25 mouse cellular contexts compared by ENCODE assay signal in genomic region chr7:89088141-89088540, GRCm38 (mm10).
DNase-seq lines count a peak whose midpoint lies in the region; ATAC-seq lines count a peak whose summit lies in the region.
"Had no signal": no experiment of that assay in that cellular context is flagged by ENCODE, and none has a peak within 500 bp of the region (broad histone marks: within the 10 kb centered on the region; RNA-seq: fewer than 3 reads in every experiment).

No protein-coding gene starts in this region.

- no peak overlapping the region for H3K27ac ChIP-seq in kidney, embryonic 14.5 days (ENCODE audit: low read depth, low read length)
- H3K27ac ChIP-seq in midbrain, embryonic 13.5 days, result no peak overlapping the region
- H3K27ac ChIP-seq: embryonic facial prominence, embryonic 10.5 days; embryonic facial prominence, embryonic 12.5 days; forebrain, embryonic 10.5 days; forebrain, embryonic 12.5 days had no signal

- no peaks in the 10 kb centered on the region for H3K4me1 ChIP-seq in kidney, embryonic 14.5 days (ENCODE audit: control insufficient read depth, insufficient read depth, low read length)
- H3K4me1 ChIP-seq in midbrain, embryonic 13.5 days (replicated peaks), result no peaks in the 10 kb centered on the region
- H3K4me1 ChIP-seq: embryonic facial prominence, embryonic 10.5 days; embryonic facial prominence, embryonic 12.5 days; forebrain, embryonic 12.5 days had no signal

- peak; percentile 8 for DNase-seq in kidney, postnatal 10 days
- peak; percentile 24 for DNase-seq in retina, embryonic 14.5 days (ENCODE audit: low spot score)
- DNase-seq in retina, postnatal 7 days (ENCODE audit: low read depth, low spot score), result peak; percentile 70
- no peak for DNase-seq in MN1 (ENCODE audit: low spot score)
- no peak for DNase-seq in heart, postnatal 10 days
- DNase-seq: adrenal gland, adult 8-10 months; adrenal gland, postnatal 14 days; adrenal gland, postnatal 36 days; cerebellum, adult 11-12 months; cerebellum, adult 2 months; cerebellum, adult 9-10 months; cerebellum, postnatal 10 days; cerebellum, postnatal 25 days had no signal

- H3K4me2 ChIP-seq in kidney, embryonic 14.5 days (replicated peaks; ENCODE audit: low read depth, low read length), result no peak overlapping the region
- no peak overlapping the region for H3K4me2 ChIP-seq in midbrain, embryonic 13.5 days (replicated peaks)
- H3K4me2 ChIP-seq: embryonic facial prominence, embryonic 12.5 days; forebrain, embryonic 12.5 days had no signal

- H3K36me3 ChIP-seq in kidney, embryonic 14.5 days (ENCODE audit: control insufficient read depth, insufficient read depth, low read length), result no peaks in the 10 kb centered on the region
- no peaks in the 10 kb centered on the region for H3K36me3 ChIP-seq in midbrain, embryonic 13.5 days
- H3K36me3 ChIP-seq: embryonic facial prominence, embryonic 10.5 days; embryonic facial prominence, embryonic 12.5 days; forebrain, embryonic 10.5 days; forebrain, embryonic 12.5 days had no signal

- ATAC-seq in kidney, embryonic 14.5 days (ENCODE audit: low FRiP score, low TSS enrichment), result no peak
- ATAC-seq in megakaryocyte progenitor cell, adult 5-6 weeks (replicated peaks; ENCODE audit: poor library complexity), result 0 out of 2 replicates have a peak, but pooled peaks have one; percentile 23
- no peak for ATAC-seq in midbrain, embryonic 13.5 days
- ATAC-seq: activated CD4-positive, CD25-positive, alpha-beta regulatory T cell, adult 4 months; forebrain, embryonic 14.5 days; forebrain, embryonic 16.5 days; Patski had no signal

- H3K9me3 ChIP-seq in kidney, embryonic 14.5 days (ENCODE audit: control insufficient read depth, low read length), result no peaks in the 10 kb centered on the region
- no peaks in the 10 kb centered on the region for H3K9me3 ChIP-seq in midbrain, embryonic 13.5 days
- H3K9me3 ChIP-seq: embryonic facial prominence, embryonic 10.5 days; embryonic facial prominence, embryonic 12.5 days; forebrain, embryonic 10.5 days; forebrain, embryonic 12.5 days had no signal

- H3K27me3 ChIP-seq in kidney, embryonic 14.5 days (ENCODE audit: control insufficient read depth, insufficient read depth, low read length), result no peaks in the 10 kb centered on the region
- no peaks in the 10 kb centered on the region for H3K27me3 ChIP-seq in midbrain, embryonic 13.5 days
- H3K27me3 ChIP-seq: embryonic facial prominence, embryonic 12.5 days; forebrain, embryonic 12.5 days; Patski had no signal

- no peak overlapping the region for H3K9ac ChIP-seq in kidney, embryonic 14.5 days (ENCODE audit: low read depth, low read length)
- no peak overlapping the region for H3K9ac ChIP-seq in midbrain, embryonic 13.5 days (replicated peaks)
- H3K9ac ChIP-seq: embryonic facial prominence, embryonic 12.5 days; forebrain, embryonic 12.5 days had no signal

- H3K4me3 ChIP-seq in kidney, embryonic 14.5 days (ENCODE audit: low read length), result no peak overlapping the region
- H3K4me3 ChIP-seq in midbrain, embryonic 13.5 days (replicated peaks), result no peak overlapping the region
- H3K4me3 ChIP-seq: embryonic facial prominence, embryonic 10.5 days; embryonic facial prominence, embryonic 12.5 days; erythroblast, embryonic 14.5 days; forebrain, embryonic 10.5 days; forebrain, embryonic 12.5 days had no signal

- intact Hi-C loops in heart, postnatal 10 days (cut with DNase I), result no loop called here

- WGBS in kidney, embryonic 14.5 days, result 78% methylated on average over 1 of the region's 1 CpGs
- WGBS in midbrain, embryonic 13.5 days, result 32% methylated on average over 1 of the region's 1 CpGs

Comparison
In these comparisons a context has a peak if more than half of its experiments do, and no peak if none do; other contexts are left out.
1. DNase-seq: peak in kidney, postnatal 10 days (single experiment), retina, embryonic 14.5 days (single experiment) and retina, postnatal 7 days (single experiment); none in MN1 (single experiment) and heart, postnatal 10 days (0 of 2).